Mouse (Mus musculus): ENCODE measurements around the gene Eef1a1. TPM values are rescaled to one million over a fixed set of nuclear protein-coding genes. Genes with fewer than 3 reads are reported as not detected.

Eef1a1 gene
- total RNA-seq, 4 experiments from 2014 or later, result 5,975 to 6,274 (median 6,040) TPM

Small RNAs within 50 kb of the gene (microRNA-seq; reads per million reads assigned to microRNA genes)
- 0 reads per million in 2 experiments for gene Gm26377

Other genes with a start within 250 kb of the Eef1a1 start
- gene Gm3776, start 232.0 kb downstream of the Eef1a1 start, total RNA-seq (2022), result not detected
- gene Gm10639, start 199.2 kb downstream of the Eef1a1 start, total RNA-seq (2022), result under 1 TPM in 1 of 4 experiments, not detected in 3; 0.46 TPM
- not detected for gene Omt2a, start 174.4 kb downstream of the Eef1a1 start, total RNA-seq (2022)
- not detected for gene Omt2b, start 161.6 kb downstream of the Eef1a1 start, total RNA-seq (2022)
- gene Gsta2, start 133.4 kb downstream of the Eef1a1 start, total RNA-seq (2022), result 1 to 10 TPM in 2 of 4 experiments, not detected in 2; 6.1 to 7.5 TPM
- gene Dppa5a, start 121.0 kb downstream of the Eef1a1 start, total RNA-seq (2022), result not detected
- gene Ooep, start 110.4 kb downstream of the Eef1a1 start, total RNA-seq (2022), result not detected
- gene Ddx43, start 93.4 kb downstream of the Eef1a1 start, total RNA-seq (2022), result not detected
- gene Cgas, start 45.9 kb downstream of the Eef1a1 start, total RNA-seq (2022), result under 1 TPM; 0.52 to 0.86 (median 0.72) TPM
- gene Mto1, start 40.9 kb downstream of the Eef1a1 start, total RNA-seq (2022), result 10 to 100 TPM; 27.4 to 33.7 (median 30.5) TPM
- under 1 TPM in 1 of 4 experiments, not detected in 3; 0.32 TPM for gene Gm17324, start 40.4 kb downstream of the Eef1a1 start, total RNA-seq (2022)
- gene Slc17a5, start 98.9 kb upstream of the Eef1a1 start, total RNA-seq (2022), result 10 to 100 TPM; 11.1 to 13.3 (median 12.8) TPM
- gene Cd109, start 126.4 kb upstream of the Eef1a1 start, total RNA-seq (2022), result under 1 TPM; 0.09 to 0.46 (median 0.24) TPM